Mouse (Mus musculus) forebrain, embryonic 11.5 days (tissue): ENCODE results near the gene Cdk19. TPM values are rescaled to one million over a fixed set of nuclear protein-coding genes. Genes with fewer than 3 reads are reported as not detected.

Experiments used
- ATAC-seq: fragments of 200-750 bp; cut with Nextera tagmentation; replicated peaks from 2 replicates; pipeline ENCODE4 v1.8.0; 2017; ENCODE audit warnings: moderate TSS enrichment; ENCODE audit not compliant: low FRiP score
- DNase-seq: peaks from one replicate; pipeline ENCODE4 v3.0.0-alpha.2; 2017; ENCODE audit warnings: low spot score
- H3K27ac ChIP-seq: fragments of 300-500 bp; sonication (generic); 2 replicates; pipeline ENCODE4 v1.5.1; 2014; ENCODE audit warnings: low read depth, low read length
- H3K27me3 ChIP-seq: fragments of 300-500 bp; sonication (generic); 2 replicates; pipeline ENCODE4 v1.6.1; 2014; ENCODE audit warnings: mild to moderate bottlenecking, low read length, mixed read lengths; ENCODE audit not compliant: control insufficient read depth, insufficient read depth
- H3K36me3 ChIP-seq: fragments of 300-500 bp; sonication (generic); 2 replicates; pipeline ENCODE4 v1.6.1; 2014; ENCODE audit warnings: mild to moderate bottlenecking, low read length, moderate library complexity, mixed read lengths; ENCODE audit not compliant: control insufficient read depth, insufficient read depth
- H3K4me1 ChIP-seq: fragments of 300-500 bp; sonication (generic); replicated peaks from 2 replicates; pipeline ENCODE4 v1.6.1; 2014; ENCODE audit warnings: low read length, mixed read lengths; ENCODE audit not compliant: control insufficient read depth, insufficient read depth
- H3K4me2 ChIP-seq: fragments of 300-500 bp; sonication (generic); 2 replicates; pipeline ENCODE4 v1.6.1; 2014; ENCODE audit warnings: low read depth, mild to moderate bottlenecking, low read length, moderate library complexity, mixed read lengths; ENCODE audit not compliant: severe bottlenecking
- H3K4me3 ChIP-seq: fragments of 300-500 bp; sonication (generic); 2 replicates; pipeline ENCODE4 v1.5.1; 2014; ENCODE audit warnings: low read depth, low read length
- H3K9ac ChIP-seq: fragments of 300-500 bp; sonication (generic); 2 replicates; pipeline ENCODE4 v1.6.1; 2014; ENCODE audit warnings: low read length
- H3K9me3 ChIP-seq: fragments of 300-500 bp; sonication (generic); 2 replicates; pipeline ENCODE4 v1.6.1; 2016; ENCODE audit warnings: low read length, mixed read lengths; ENCODE audit not compliant: control insufficient read depth
- WGBS: fragments of 180-500 bp; shearing (Covaris S2); extraction: QIAGEN DNeasy Blood & Tissue Kit; methylation state at CpG from one replicate; pipeline ENCODE4 v1.1.7; 2014; 5-methylcytosine and 5-hydroxymethylcytosine counted together
- polyA plus RNA-seq: library from polyadenylated mRNA; unstranded; fragments of >200 nt; fragmentation: Nextera tagmentation; extraction: Ambion mirVana; gene quantifications from 2 replicates; pipeline ENCODE4 v1.2.1, GENCODE M21; 2014

Gene Cdk19
- polyA plus RNA-seq, 1 experiment from 2014 or later, result 8.0 TPM

DNA sequence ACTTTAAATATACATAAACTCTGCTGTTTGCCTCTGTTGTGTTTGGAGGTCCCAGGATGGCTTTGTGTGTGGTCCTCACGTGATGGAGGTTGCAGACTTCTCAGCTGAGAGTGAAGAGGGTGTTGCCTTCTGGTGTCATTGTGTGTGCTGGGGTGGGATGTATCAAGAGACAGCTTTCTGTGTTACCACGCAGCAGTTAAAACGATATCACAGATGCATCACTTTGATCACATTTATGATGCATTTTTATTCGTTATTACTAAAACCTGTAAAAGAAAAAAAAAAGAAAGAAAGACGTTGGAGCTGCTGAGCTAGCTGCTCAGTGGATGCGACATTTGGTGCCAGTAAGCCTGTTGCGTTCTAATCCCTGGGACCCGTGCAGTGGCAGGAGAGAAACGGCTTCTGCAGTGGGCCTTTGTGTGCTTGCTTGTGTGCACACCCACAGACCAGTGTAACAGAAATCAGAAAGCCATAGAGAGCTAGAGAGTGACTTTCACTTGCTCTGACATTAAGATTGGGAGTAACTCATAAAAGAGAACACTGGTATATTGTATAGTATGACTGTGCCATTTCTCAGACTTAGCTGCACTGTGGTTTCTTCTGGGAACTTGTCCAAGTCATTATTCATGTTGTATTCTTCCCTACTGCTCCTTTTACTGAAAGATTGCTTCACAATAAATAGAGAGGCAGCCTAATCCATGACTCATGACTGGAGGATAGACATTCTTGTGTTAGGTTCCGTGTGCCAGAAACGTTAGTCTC, 32.7 kb downstream of the Cdk19 start:
- no peak overlapping the region for H3K4me3 ChIP-seq
- no peak overlapping the region for H3K4me2 ChIP-seq
- no peaks in the 10 kb centered on the region for H3K36me3 ChIP-seq
- peaks cover 7% of the 10 kb centered on the region; the same call in 1 of the 2 replicates for H3K4me1 ChIP-seq
- peak overlapping the region; percentile 52 for H3K27ac ChIP-seq
- ATAC-seq (peak; percentile 72), DNase-seq (no peak)
- WGBS, result 35% methylated on average over 11 of the region's 11 CpGs
- H3K27me3 ChIP-seq, result no peaks in the 10 kb centered on the region
- no peaks in the 10 kb centered on the region for H3K9me3 ChIP-seq
- peak overlapping the region; percentile 28; the same call in 1 of the 2 replicates for H3K9ac ChIP-seq

DNA sequence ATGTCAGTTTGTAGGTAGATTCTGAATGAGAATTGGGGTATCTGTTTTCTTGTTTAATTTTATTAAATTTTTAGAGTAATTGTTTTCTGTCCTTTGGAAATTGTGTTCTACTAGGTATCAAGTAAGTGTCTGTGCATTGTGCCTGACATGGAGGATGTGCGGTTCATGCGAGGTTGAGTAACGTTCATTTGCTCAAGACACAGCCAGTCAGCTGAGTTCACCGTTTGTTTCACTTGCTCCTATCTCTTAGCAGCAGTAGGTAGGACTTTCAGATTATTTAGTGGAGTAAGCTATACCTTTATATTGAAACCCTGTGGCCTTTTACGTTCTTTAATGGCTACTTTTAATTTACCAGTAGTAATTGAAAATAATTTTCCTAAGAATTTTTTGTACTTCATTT, 34.4 kb downstream of the Cdk19 start:
- WGBS, result 95% methylated on average over 5 of the region's 5 CpGs
- no peak overlapping the region for H3K27ac ChIP-seq

DNA sequence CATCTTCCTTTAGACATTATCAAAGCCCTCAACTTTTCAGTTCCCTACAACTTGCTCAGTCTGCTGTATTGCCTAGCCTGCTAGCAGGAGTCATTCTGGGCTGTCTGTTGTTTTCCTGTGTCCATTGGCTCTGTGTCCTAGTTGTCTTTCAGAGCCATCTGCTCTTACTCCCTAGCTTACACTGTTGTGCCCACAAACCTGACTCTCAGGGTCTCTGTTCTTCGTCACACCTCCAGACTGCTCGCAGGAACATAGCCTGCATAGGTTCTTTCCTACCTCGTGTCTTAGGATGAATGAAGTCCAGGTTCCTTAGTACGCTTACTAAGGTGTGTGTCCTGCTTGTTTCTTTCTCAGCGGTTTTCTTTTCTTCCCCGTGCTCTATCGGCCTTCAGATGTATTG, 35.5 kb downstream of the Cdk19 start:
- Histone ChIP-seq H3K36me3 (no peaks in the 10 kb centered on the region), H3K27ac (no peak overlapping the region), H3K9ac (no peak overlapping the region), H3K4me1 (peaks cover 7% of the 10 kb centered on the region; the same call in 1 of the 2 replicates), H3K4me3 (no peak overlapping the region), H3K4me2 (no peak overlapping the region), H3K27me3 (no peaks in the 10 kb centered on the region), H3K9me3 (no peaks in the 10 kb centered on the region)
- ATAC-seq (no peak), DNase-seq (no peak)
- 87% methylated on average over 7 of the region's 7 CpGs for WGBS

More for the DNA sequence above, 34.4 kb downstream of the Cdk19 start:
- DNase-seq (no peak), ATAC-seq (no peak)
- Histone ChIP-seq H3K4me2 (no peak overlapping the region), H3K4me1 (peaks cover 7% of the 10 kb centered on the region; the same call in 1 of the 2 replicates), H3K27me3 (no peaks in the 10 kb centered on the region), H3K4me3 (no peak overlapping the region), H3K9ac (no peak overlapping the region), H3K9me3 (no peaks in the 10 kb centered on the region), H3K36me3 (no peaks in the 10 kb centered on the region)

DNA sequence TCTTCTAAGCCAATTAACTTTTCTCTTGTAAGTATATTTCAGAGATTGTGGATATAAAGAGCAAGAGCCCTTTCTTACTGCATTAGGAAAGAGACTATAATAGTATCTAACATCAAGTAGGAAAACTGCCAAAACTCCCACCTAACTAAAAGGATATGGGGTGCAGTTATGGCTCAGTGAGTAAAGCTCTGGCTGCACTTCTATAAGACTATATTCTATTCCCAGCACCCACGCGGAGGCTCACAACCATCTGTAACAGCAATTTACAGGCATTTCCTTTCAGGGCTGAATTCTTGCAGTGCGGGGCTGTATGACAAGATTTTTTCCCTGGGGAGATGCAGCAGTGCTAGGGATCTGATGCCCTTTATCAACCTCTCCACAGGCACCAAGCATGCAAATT, 36.9 kb downstream of the Cdk19 start:
- 81% methylated on average over 3 of the region's 3 CpGs for WGBS
- Histone ChIP-seq H3K9ac (no peak overlapping the region), H3K27ac (no peak overlapping the region), H3K36me3 (no peaks in the 10 kb centered on the region), H3K4me3 (no peak overlapping the region), H3K4me1 (peaks cover 7% of the 10 kb centered on the region; the same call in 1 of the 2 replicates), H3K4me2 (no peak overlapping the region), H3K9me3 (no peaks in the 10 kb centered on the region), H3K27me3 (no peaks in the 10 kb centered on the region)
- no peak for ATAC-seq
- DNase-seq, result no peak

DNA sequence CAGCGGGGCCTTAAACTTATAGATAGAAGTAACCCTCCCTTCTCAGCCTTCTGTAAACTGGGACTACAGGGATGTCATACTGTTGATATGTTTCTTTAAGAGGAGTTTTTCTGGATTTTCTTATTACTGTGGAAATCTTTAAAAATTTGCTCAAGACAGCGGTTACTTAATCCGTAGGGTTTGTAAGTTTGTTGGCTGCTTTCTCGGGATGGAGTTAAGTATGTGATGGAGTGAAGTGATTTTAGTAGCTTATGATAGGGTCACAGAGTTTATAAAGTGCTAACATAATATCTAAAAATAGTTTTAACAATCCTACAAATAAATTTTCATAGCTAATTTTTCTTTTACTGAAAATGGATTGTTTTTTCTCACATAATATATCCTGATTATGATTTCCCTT, 38.9 kb downstream of the Cdk19 start:
- Histone ChIP-seq H3K9ac (no peak overlapping the region), H3K4me3 (no peak overlapping the region), H3K27me3 (no peaks in the 10 kb centered on the region), H3K36me3 (no peaks in the 10 kb centered on the region), H3K4me2 (no peak overlapping the region), H3K27ac (no peak overlapping the region), H3K9me3 (no peaks in the 10 kb centered on the region), H3K4me1 (no peaks in the 10 kb centered on the region)
- DNase-seq (no peak), ATAC-seq (no peak)
- WGBS, result 92% methylated on average over 4 of the region's 4 CpGs

DNA sequence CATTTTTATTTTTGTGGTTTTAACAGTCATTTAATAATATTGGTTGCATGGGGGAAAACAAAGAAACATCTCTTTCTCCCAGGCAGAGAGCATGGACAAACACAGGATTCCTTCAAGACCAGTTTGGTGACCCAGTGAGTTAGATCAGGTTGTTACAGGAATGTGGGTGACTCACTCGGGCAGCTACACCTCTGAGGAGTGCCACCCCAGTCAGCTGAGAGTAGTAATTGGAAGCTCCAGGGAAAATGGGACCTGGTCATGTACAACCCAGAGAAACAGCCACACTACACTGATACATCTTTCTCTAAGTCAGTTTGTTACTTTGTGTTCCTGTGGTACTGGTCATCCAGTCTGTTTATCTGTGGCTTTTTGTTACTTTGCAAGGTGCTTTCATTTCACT, 40.3 kb downstream of the Cdk19 start:
- Histone ChIP-seq H3K27ac (no peak overlapping the region), H3K4me3 (no peak overlapping the region), H3K27me3 (no peaks in the 10 kb centered on the region), H3K36me3 (no peaks in the 10 kb centered on the region), H3K4me1 (no peaks in the 10 kb centered on the region), H3K4me2 (no peak overlapping the region), H3K9me3 (no peaks in the 10 kb centered on the region), H3K9ac (no peak overlapping the region)
- DNase-seq, result no peak
- 73% methylated on average over 1 of the region's 1 CpGs for WGBS
- ATAC-seq, result no peak

DNA sequence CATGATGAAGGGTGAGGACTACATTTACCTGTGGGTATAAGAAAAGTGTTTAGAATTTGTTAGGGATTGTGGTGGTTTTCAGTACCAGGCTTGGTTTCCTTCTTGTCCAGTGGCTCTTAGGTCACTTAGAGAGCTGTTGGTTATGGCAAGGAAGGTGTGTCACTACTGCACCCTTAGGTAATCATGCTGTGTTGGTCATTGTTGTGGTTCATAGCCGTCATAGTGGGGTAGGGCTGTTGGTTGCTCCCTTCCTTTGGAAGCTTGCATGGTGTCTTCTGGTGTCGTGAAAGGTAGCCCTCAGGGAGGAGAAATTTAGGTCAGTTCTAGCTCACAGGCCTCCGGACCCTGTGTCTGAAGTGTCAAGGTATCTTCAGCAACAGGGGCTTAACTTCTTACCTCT, 46.0 kb downstream of the Cdk19 start:
- Histone ChIP-seq H3K4me2 (no peak overlapping the region), H3K9me3 (no peaks in the 10 kb centered on the region), H3K36me3 (no peaks in the 10 kb centered on the region), H3K4me1 (no peaks in the 10 kb centered on the region), H3K27ac (no peak overlapping the region), H3K9ac (no peak overlapping the region), H3K27me3 (no peaks in the 10 kb centered on the region), H3K4me3 (no peak overlapping the region)
- WGBS, result 89% methylated on average over 3 of the region's 3 CpGs
- DNase-seq (no peak), ATAC-seq (no peak)

DNA sequence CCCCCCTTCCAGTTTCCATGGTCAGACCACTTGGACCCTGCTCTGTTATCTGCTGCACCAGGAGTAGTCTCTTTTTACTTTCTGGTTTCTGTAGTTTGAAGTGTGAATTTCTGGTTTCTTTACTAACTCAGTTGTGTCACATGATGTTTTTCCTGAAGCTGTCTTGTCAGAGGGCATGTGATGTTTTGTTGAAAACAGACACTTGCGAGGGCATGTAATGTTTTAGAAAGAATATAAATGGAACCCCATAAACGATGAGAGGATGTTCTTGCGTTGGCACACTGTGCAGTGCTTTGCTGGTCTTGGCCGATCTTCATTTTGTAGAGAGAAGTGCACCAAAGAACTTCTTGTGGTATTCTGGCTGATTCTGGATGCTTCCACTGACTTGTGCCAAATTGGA, 46.8 kb downstream of the Cdk19 start:
- whole genome bisulfite sequencing, result 91% methylated on average over 4 of the region's 4 CpGs
- Histone ChIP-seq H3K4me3 (no peak overlapping the region), H3K9me3 (no peaks in the 10 kb centered on the region), H3K4me2 (no peak overlapping the region), H3K27ac (no peak overlapping the region), H3K4me1 (no peaks in the 10 kb centered on the region), H3K9ac (no peak overlapping the region), H3K27me3 (no peaks in the 10 kb centered on the region), H3K36me3 (no peaks in the 10 kb centered on the region)
- no peak for DNase-seq
- no peak for ATAC-seq
